Mouse (Mus musculus) olfactory bulb, adult 2 months (tissue): ENCODE measurements around the gene Olfr462.

Experiments used
- CTCF ChIP-seq: fragments of 200-500 bp; IDR thresholded peaks from 2 replicates; pipeline ENCODE4 v1.5.1; 2012; ENCODE audit warnings: low read depth, mild to moderate bottlenecking, low read length, moderate library complexity; ENCODE audit not compliant: insufficient read depth
- POLR2A ChIP-seq: fragments of 200-500 bp; IDR thresholded peaks from 2 replicates; pipeline ENCODE4 v1.6.1; 2012; ENCODE audit warnings: mild to moderate bottlenecking, low read depth, low read length, moderate library complexity; ENCODE audit not compliant: insufficient read depth

DNA sequence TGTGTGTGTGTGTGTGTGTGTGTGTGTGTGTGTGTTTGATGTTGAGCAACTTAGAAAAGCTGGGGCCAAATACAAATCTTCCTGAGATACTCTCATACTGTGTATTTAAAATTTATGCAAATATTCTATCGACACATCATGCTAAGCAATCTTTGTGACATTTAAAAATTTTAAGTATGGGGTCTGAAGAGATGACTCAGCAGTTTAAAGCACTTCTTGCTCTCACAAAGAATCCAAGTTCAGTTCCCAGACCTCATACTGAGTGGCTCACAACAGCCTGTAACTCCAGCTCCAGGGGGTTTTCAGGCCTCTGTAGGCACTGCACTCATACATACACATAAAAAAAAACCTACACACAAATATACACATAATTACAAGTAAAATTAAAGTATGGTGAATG, 23.9 kb upstream of the Olfr462 start:
- TF ChIP-seq POLR2A, result no peak
- TF ChIP-seq CTCF, result no peak
